Mouse (Mus musculus) cerebellum, adult 2 months (tissue): ENCODE results near the gene Scamp4.

Experiments
- CTCF ChIP-seq: fragments of 200-500 bp; IDR thresholded peaks from 2 replicates; pipeline ENCODE4 v1.5.1; 2011; ENCODE audit warnings: low read depth, mild to moderate bottlenecking, control low read depth, low read length, moderate library complexity, borderline replicate concordance; ENCODE audit not compliant: insufficient read depth
- POLR2A ChIP-seq: fragments of 200-500 bp; IDR thresholded peaks from 2 replicates; pipeline ENCODE4 v1.6.1; 2011; ENCODE audit warnings: low read length, control low read depth, borderline replicate concordance; ENCODE audit not compliant: insufficient read depth

DNA sequence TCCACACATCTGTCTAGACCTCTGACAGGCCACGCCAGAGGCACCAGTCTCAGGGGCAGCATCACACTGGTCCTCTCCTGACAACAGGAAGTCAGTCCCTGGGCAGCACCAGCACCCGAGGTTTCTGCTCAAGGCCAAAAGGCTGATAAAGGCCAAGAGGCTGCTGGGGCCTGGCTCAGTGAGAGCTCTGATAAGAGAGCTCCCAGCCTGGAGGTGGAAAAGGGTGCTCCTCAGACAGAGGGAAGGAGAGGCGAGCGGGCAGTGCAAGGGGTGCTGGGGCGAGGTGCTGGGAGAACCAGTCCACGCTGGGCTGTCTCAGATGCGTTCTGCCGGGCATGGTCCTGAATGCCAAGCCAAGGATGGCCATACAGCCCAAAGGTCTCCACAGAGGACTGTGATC, 49.1 kb upstream of the Scamp4 start:
- TF ChIP-seq POLR2A: no peak
- no peak for TF ChIP-seq CTCF
